Mouse (Mus musculus) inflammation-experienced regulatory T-cells (primary cell): ENCODE data around the gene Prune2. TPM values are rescaled to one million over a fixed set of nuclear protein-coding genes. Genes with fewer than 3 reads are reported as not detected.

Source experiments
- polyA plus RNA-seq, 2 experiments: library from polyadenylated mRNA; unstranded; fragments of 100-300 nt; shearing (Covaris generic); gene quantifications; one replicate each; pipeline ENCODE4 v1.2.1; 2017

Gene Prune2
- 1 to 10 TPM in 1 of 2 experiments, under 1 TPM in 1; 0.77 to 1.8 TPM for polyA plus RNA-seq

GRCm38 (mm10) chr19:16955613-16956271 is at the start of gene Prune2:
Gene Prune2, plus strand, starts transcription at chr19:16956118.

Other genes starting within 250 kb of the Prune2 start
- gene Vps13a, start 175.2 kb upstream of the Prune2 start, polyA plus RNA-seq, result 10 to 100 TPM; 34.1 to 44.5 TPM
- under 1 TPM in 1 of 2 experiments, not detected in 1; 0.50 TPM for gene Foxb2, start 82.3 kb upstream of the Prune2 start, polyA plus RNA-seq